Mouse (Mus musculus) midbrain, embryonic 16.5 days (tissue): ENCODE data around the gene Msx1. TPM values are rescaled to one million over a fixed set of nuclear protein-coding genes. Genes with fewer than 3 reads are reported as not detected.
"Not testable (repeated sequence)": the region's sequence is repeated elsewhere in the genome, so short reads cannot be mapped to it uniquely, and the experiment has no call there.

ENCODE experiments used
- ATAC-seq: fragments of 200-750 bp; cut with Nextera tagmentation; 2 replicates; pipeline ENCODE4 v1.8.0; 2017; ENCODE audit warnings: moderate TSS enrichment
- H3K27ac ChIP-seq: fragments of 300-500 bp; sonication (generic); 2 replicates; pipeline ENCODE4 v1.5.1; 2014; ENCODE audit warnings: mild to moderate bottlenecking, low read length, mixed read lengths
- H3K27me3 ChIP-seq: fragments of 300-500 bp; sonication (generic); 2 replicates; pipeline ENCODE4 v1.6.1; 2014; ENCODE audit warnings: low read depth, low read length, mixed read lengths; ENCODE audit not compliant: control insufficient read depth, insufficient read depth
- H3K36me3 ChIP-seq: fragments of 300-500 bp; sonication (generic); 2 replicates; pipeline ENCODE4 v1.6.1; 2014; ENCODE audit warnings: mild to moderate bottlenecking, low read length, moderate library complexity, mixed read lengths; ENCODE audit not compliant: control insufficient read depth, insufficient read depth
- H3K4me1 ChIP-seq: fragments of 300-500 bp; sonication (generic); 2 replicates; pipeline ENCODE4 v1.6.1; 2014; ENCODE audit warnings: mild to moderate bottlenecking, low read length, mixed read lengths; ENCODE audit not compliant: control insufficient read depth, insufficient read depth
- H3K4me2 ChIP-seq: fragments of 300-500 bp; sonication (generic); 2 replicates; pipeline ENCODE4 v1.6.1; 2014; ENCODE audit warnings: mild to moderate bottlenecking, low read length, mixed read lengths
- H3K4me3 ChIP-seq: fragments of 300-500 bp; sonication (generic); 2 replicates; pipeline ENCODE4 v1.5.1; 2014; ENCODE audit warnings: low read depth, mild to moderate bottlenecking, low read length, moderate library complexity, mixed read lengths
- H3K9ac ChIP-seq: fragments of 300-500 bp; sonication (generic); 2 replicates; pipeline ENCODE4 v1.6.1; 2014; ENCODE audit warnings: low read depth, low read length, mixed read lengths
- H3K9me3 ChIP-seq: fragments of 300-500 bp; sonication (generic); replicated peaks from 2 replicates; pipeline ENCODE4 v1.6.1; 2014; ENCODE audit warnings: mild to moderate bottlenecking, low read length, mixed read lengths; ENCODE audit not compliant: control insufficient read depth, poor library complexity, severe bottlenecking
- WGBS: fragments of 180-500 bp; shearing (Covaris S2); extraction: QIAGEN DNeasy Blood & Tissue Kit; methylation state at CpG from one replicate; pipeline ENCODE4 v1.1.7; 2014; 5-methylcytosine and 5-hydroxymethylcytosine counted together
- polyA plus RNA-seq: library from polyadenylated mRNA; unstranded; fragments of >200 nt; fragmentation: Nextera tagmentation; extraction: Ambion mirVana; gene quantifications from 2 replicates; pipeline ENCODE4 v1.2.1, GENCODE M21; 2015

Msx1 gene
- polyA plus RNA-seq, 1 experiment from 2014 or later = 10.8 TPM

GRCm38 (mm10) chr5:37851305-37851982 lies 27.1 kb upstream of the Msx1 start:
- H3K27me3 ChIP-seq = no peaks in the 10 kb centered on the region; the same call in 1 of the 2 replicates
- ATAC-seq = no peak
- no peak overlapping the region for H3K27ac ChIP-seq
- H3K4me2 ChIP-seq = no peak overlapping the region
- H3K4me3 ChIP-seq = no peak overlapping the region
- no peaks in the 10 kb centered on the region for H3K4me1 ChIP-seq
- no peak overlapping the region for H3K9ac ChIP-seq
- H3K36me3 ChIP-seq = no peaks in the 10 kb centered on the region
- WGBS = 52% methylated on average over 15 of the region's 15 CpGs
- no peaks in the 10 kb centered on the region for H3K9me3 ChIP-seq

- Histone ChIP-seq H3K9me3 (no peaks in the 10 kb centered on the region), H3K27me3 (no peaks in the 10 kb centered on the region), H3K36me3 (no peaks in the 10 kb centered on the region), H3K4me3 (no peak overlapping the region), H3K27ac (no peak overlapping the region), H3K9ac (no peak overlapping the region), H3K4me2 (no peak overlapping the region), H3K4me1 (no peaks in the 10 kb centered on the region)
- no peak for ATAC-seq
- 35% methylated on average over 8 of the region's 8 CpGs for WGBS
Measured at GRCm38 (mm10) chr5:37848991-37849719, 24.8 kb upstream of the Msx1 start.

GRCm38 (mm10) chr5:37836267-37836646 lies 11.9 kb upstream of the Msx1 start:
- peak; percentile 58; the same call in 1 of the 2 replicates for ATAC-seq
- Histone ChIP-seq H3K9me3 (no peaks in the 10 kb centered on the region), H3K27me3 (peaks cover 71% of the 10 kb centered on the region)

GRCm38 (mm10) chr5:37835590-37836266 lies 11.3 kb upstream of the Msx1 start:
- H3K4me3 ChIP-seq = no peak overlapping the region
- H3K9me3 ChIP-seq = no peaks in the 10 kb centered on the region
- 0% methylated on average over 6 of the region's 6 CpGs for WGBS
- H3K4me1 ChIP-seq = peaks cover 6% of the 10 kb centered on the region
- H3K4me2 ChIP-seq = no peak overlapping the region
- no peaks in the 10 kb centered on the region for H3K36me3 ChIP-seq
- peaks cover 73% of the 10 kb centered on the region for H3K27me3 ChIP-seq
- no peak overlapping the region for H3K27ac ChIP-seq
- no peak overlapping the region for H3K9ac ChIP-seq
- ATAC-seq = peak; percentile 77

More at GRCm38 (mm10) chr5:37836267-37836646, 11.9 kb upstream of the Msx1 start:
- H3K27ac ChIP-seq = no peak overlapping the region
- no peaks in the 10 kb centered on the region for H3K36me3 ChIP-seq
- H3K4me2 ChIP-seq = no peak overlapping the region
- 23% methylated on average over 3 of the region's 3 CpGs for WGBS
- H3K9ac ChIP-seq = no peak overlapping the region
- no peak overlapping the region for H3K4me3 ChIP-seq
- peaks cover 6% of the 10 kb centered on the region for H3K4me1 ChIP-seq

GRCm38 (mm10) chr5:37832766-37833165 lies 8.4 kb upstream of the Msx1 start:
- Histone ChIP-seq H3K27ac (no peak overlapping the region), H3K36me3 (no peaks in the 10 kb centered on the region), H3K27me3 (peaks cover 72% of the 10 kb centered on the region), H3K4me2 (no peak overlapping the region), H3K9ac (no peak overlapping the region), H3K4me3 (no peak overlapping the region), H3K4me1 (peaks cover 6% of the 10 kb centered on the region), H3K9me3 (no peaks in the 10 kb centered on the region)
- WGBS = 3% methylated on average over 6 of the region's 6 CpGs
- ATAC-seq = no peak

- Histone ChIP-seq H3K27me3 (peaks cover 65% of the 10 kb centered on the region), H3K9ac (no peak overlapping the region), H3K4me1 (peaks cover 6% of the 10 kb centered on the region), H3K4me2 (no peak overlapping the region), H3K9me3 (no peaks in the 10 kb centered on the region), H3K36me3 (no peaks in the 10 kb centered on the region), H3K27ac (no peak overlapping the region), H3K4me3 (no peak overlapping the region)
- no peak for ATAC-seq
- 6% methylated on average over 13 of the region's 13 CpGs for WGBS
Measured at GRCm38 (mm10) chr5:37832031-37832430, 7.6 kb upstream of the Msx1 start.

- not testable (repeated sequence) for ATAC-seq, H3K4me2 ChIP-seq, H3K9me3 ChIP-seq, H3K9ac ChIP-seq, H3K4me3 ChIP-seq, H3K4me1 ChIP-seq, H3K27ac ChIP-seq, H3K36me3 ChIP-seq
- WGBS = 13% methylated on average over 6 of the region's 7 CpGs
- peaks cover 65% of the 10 kb centered on the region for H3K27me3 ChIP-seq
Measured at GRCm38 (mm10) chr5:37830436-37830835, 6.1 kb upstream of the Msx1 start.

- Histone ChIP-seq H3K4me2 (no peak overlapping the region), H3K9me3 (no peaks in the 10 kb centered on the region), H3K4me1 (0 out of 2 replicates have a peak, but pooled peaks cover 2% of the 10 kb centered on the region), H3K27me3 (peaks cover 69% of the 10 kb centered on the region), H3K36me3 (no peaks in the 10 kb centered on the region), H3K9ac (no peak overlapping the region), H3K4me3 (no peak overlapping the region), H3K27ac (no peak overlapping the region)
- 0% methylated on average over 4 of the region's 4 CpGs for WGBS
- ATAC-seq = no peak
Measured at GRCm38 (mm10) chr5:37829926-37830325, 5.5 kb upstream of the Msx1 start.

GRCm38 (mm10) chr5:37829296-37829670 lies 4.9 kb upstream of the Msx1 start:
- ATAC-seq = no peak
- H3K27ac ChIP-seq = no peak overlapping the region
- H3K4me3 ChIP-seq = no peak overlapping the region
- peaks cover 68% of the 10 kb centered on the region for H3K27me3 ChIP-seq
- no peaks in the 10 kb centered on the region for H3K36me3 ChIP-seq
- H3K4me2 ChIP-seq = no peak overlapping the region
- no peaks in the 10 kb centered on the region for H3K9me3 ChIP-seq
- peaks cover 6% of the 10 kb centered on the region; the same call in 1 of the 2 replicates for H3K4me1 ChIP-seq
- H3K9ac ChIP-seq = no peak overlapping the region
- WGBS = 2% methylated on average over 10 of the region's 10 CpGs
